Mouse (Mus musculus) urinary bladder, postnatal 36 days (tissue): Measurements from ENCODE around the gene Def6.

ENCODE experiments used
- DNase-seq, 2 experiments: peaks; one replicate each; pipeline ENCODE4 v3.0.0; 2022; ENCODE audit warnings: low spot score in 2 of 2, mixed read lengths in 1 of 2

The Def6 gene

DNA sequence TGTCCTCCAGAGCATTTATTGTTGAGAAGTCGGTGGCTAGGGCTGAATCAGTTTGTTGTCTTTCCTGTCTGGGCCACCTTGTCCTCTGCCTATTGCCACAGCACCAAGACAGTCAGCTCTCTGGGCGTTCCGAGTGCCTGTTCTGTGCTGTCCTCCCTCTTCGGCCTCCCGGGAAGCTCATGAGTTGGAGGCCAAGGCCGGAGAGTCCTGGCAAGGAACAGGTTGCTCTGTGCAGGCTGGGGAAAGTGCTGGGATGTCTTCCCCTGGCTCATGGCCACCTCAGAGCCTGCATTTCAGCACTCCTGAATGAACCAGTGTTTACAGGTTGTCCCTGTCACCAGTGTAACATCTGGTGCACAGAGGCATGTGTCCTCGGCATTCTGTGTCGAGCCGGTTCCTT, 64.7 kb downstream of the Def6 start:
- DNase-seq: no peak

DNA sequence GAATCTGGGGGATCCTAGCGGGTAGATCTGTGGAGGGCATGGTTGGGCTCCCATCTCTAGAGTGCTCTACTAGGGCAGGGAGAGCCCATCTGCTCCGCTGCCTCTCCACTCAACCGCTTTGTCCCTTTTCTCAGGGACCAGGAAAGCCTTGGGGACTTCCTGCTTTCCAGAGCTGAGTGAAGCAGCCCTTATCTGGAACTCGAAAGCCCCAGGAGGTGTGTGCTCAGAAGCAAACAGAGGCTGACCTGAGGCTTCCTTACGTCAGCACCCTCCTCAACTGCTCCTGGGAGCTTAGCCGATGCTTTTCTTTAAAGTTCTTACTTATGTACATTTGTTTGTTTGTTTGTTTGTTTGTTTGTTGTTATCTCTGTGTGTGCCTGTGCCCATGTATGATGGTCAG, 65.3 kb downstream of the Def6 start:
- DNase-seq: no peak

DNA sequence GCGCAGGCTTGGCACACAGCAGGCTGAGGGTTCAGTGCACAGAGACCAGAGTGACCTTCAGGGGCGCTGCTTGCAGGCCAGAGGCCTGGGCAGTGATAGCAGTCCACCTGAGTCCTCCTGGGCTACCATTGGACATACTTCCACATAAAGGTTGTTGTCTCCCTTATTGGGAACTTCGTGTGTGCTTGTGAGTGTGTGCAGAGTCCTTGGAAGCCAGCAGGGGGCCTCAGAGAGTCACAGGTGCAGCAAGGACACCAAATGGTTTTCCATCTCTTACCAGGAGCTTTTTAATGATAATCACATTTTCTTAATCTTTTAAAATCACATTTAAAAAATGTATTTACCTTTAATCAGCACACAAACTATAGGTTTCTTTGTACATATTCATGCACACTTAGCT, 67.2 kb downstream of the Def6 start:
- DNase-seq: no peak

DNA sequence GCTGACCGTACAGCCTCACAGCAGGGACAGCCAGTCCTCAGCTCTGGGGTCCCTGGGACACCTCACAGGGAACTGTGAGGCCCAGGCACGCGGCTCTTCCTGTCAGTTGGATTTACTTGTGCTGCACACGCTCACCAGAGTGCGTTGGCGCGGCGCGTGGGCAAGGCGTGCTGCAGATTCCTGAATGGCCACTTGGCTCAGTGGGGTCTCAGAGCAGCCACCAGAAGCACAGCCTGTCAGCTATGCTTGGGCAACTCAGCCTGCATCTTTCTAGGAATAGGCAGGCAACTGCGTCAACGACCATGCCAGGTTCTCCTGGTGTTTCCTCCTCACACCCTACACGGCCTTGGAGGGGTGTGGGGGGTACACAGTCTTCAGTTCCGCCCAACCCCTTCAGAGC, 69.6 kb downstream of the Def6 start:
- DNase-seq: no peak

DNA sequence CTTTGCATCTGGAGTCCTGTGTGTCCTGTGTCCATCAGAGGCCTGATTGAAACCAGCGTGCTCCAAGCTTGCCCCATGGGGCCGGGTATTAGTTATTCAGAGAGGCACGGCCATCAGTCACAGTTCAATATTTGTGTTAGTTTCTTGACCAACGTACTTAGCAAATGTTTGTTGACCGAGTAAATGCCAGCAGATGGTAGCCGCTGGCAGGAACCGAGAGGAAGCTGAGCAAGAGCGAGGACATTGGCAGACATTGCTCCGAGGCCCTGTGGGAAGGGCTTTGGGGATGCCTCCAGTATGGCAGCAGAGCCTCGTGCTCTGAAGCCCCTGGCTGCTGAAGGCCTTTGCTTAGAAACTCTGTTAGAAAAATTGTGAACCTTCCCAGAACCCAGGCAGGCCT, 70.1 kb downstream of the Def6 start:
- DNase-seq: no peak

DNA sequence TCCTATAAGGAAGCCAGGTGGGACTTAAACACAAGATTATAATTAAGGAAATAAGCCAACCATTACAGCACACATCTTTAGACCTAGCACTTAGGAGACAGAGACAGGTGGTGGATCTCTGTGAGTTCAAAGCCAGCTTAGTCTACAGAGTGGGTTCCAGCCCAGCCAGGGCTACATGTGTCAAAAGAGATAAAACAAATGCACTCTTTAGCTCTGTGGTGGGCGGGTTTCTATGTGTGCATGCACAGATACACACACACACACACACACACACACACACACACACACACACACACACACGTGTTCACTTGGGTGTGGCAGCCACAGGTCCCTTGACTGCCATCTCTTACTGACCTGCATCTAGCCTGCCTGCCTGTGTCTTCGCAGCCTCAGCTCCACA, 70.6 kb downstream of the Def6 start:
- DNase-seq: no peak
